Mouse (Mus musculus) kidney, adult 2 months (tissue): ENCODE data around the gene Cartpt.

Source experiments
- CTCF ChIP-seq: fragments of 200-500 bp; conservative IDR thresholded peaks from 2 replicates; pipeline ENCODE4 v1.5.1; 2011; ENCODE audit warnings: low read depth, mild to moderate bottlenecking, control low read depth, low read length, moderate library complexity, mixed read lengths; ENCODE audit not compliant: insufficient read depth, insufficient read length
- POLR2A ChIP-seq: fragments of 200-500 bp; IDR thresholded peaks from one replicate; pipeline ENCODE4 v1.6.1; 2011; ENCODE audit warnings: low read depth, low read length, control low read depth

DNA sequence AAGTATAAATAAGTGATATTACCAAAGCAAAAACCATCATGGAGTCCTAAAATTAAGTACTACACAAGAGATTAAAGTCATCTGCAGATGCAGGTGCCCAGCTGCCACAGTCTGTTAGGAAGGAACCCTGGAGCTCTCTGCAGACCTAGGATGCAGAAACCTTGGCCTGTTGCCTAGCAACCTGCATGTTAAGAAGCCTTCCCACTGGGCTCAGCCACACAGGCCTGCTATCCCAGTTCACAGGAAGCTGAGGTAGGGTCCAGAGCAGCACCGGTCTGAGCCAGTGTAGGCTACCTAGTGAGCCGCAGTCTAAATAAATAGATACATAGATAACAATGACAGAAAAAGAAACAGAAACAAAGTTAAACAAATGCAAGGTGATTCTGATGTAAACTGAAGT, 39.7 kb upstream of the Cartpt start:
- TF ChIP-seq CTCF (no peak), POLR2A (no peak)
